Mouse (Mus musculus): ENCODE data around the gene Nrf1. TPM values are rescaled to one million over a fixed set of nuclear protein-coding genes. Genes with fewer than 3 reads are reported as not detected.

Nrf1 gene
- polyA plus RNA-seq, 1 experiment, result 6.6 TPM

DNA sequence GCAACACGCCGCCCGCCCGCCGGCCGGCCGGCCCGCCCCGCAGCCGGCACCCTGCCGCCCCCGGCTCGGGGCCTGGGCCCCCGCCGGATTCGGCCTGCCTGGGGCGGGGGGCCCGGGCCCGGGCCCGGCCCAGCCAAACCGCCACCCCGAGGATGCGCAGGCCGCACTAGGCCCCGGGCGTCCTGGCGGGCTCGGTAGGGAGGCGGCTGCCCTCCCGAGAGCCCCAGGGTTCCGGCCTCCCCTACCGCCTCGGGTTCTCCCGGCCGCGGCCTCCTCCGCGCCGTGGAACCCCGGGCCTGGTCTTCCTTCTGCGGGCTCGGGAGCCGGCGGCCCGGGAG is 344 bp downstream of the Nrf1 start:
- H3K27ac ChIP-seq (replicated peaks; ENCODE audit: low read depth, low read length), result peak overlapping the region; percentile 81
- H3K4me1 ChIP-seq (ENCODE audit: control insufficient read depth, insufficient read depth, insufficient read length, low read length), result peaks cover 12% of the 10 kb centered on the region
- peak overlapping the region; percentile 96 for H3K4me3 ChIP-seq (ENCODE audit: insufficient read depth, low read depth, low read length)

DNA sequence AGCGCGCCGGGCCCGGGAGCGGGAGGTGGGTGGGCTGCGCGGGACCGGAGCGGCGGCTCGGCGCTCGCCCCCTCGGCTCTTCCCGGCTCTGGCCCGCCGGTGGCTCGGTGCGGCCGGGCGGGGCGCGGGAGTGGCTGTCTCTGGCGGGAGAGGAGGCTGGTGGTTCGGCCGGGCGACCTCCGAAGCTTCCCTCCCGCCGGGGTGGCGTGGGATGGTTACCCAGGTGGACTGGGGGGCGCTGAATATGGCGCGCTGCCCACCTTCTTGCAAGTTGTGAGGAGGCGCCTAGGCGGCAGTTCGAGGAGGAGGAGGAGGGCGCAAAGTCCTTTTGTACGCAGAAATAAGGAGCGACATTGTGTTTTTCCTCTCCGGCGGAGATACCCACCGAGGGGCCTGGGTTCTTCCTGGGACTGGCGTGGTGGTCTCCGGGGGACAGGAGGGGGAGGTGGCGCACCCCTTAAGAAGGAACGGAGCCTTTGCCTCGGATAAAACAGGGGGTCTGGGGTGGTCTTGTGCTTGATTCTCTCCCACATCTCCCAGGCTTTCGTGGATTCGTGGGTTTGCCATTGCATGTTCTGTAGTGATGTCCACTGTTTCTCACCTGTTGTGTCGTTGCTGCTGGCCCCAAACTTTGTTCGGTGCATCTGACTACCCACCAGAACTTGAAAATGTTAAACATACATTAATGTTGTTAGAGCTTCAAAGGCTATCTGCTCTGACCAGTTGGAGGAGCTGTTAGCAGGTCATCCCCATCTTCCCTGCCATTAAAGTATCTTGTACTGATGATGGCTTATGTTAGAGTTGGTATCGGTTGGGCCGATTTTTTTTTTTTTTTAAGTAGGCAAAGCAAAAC is 939 bp downstream of the Nrf1 start:
- Histone ChIP-seq H3K4me3 (ENCODE audit: insufficient read depth, low read depth, low read length) (peak overlapping the region; percentile 96), H3K4me1 (ENCODE audit: control insufficient read depth, insufficient read depth, insufficient read length, low read length) (peaks cover 15% of the 10 kb centered on the region), H3K27ac (replicated peaks; ENCODE audit: low read depth, low read length) (peak overlapping the region; percentile 81)

DNA sequence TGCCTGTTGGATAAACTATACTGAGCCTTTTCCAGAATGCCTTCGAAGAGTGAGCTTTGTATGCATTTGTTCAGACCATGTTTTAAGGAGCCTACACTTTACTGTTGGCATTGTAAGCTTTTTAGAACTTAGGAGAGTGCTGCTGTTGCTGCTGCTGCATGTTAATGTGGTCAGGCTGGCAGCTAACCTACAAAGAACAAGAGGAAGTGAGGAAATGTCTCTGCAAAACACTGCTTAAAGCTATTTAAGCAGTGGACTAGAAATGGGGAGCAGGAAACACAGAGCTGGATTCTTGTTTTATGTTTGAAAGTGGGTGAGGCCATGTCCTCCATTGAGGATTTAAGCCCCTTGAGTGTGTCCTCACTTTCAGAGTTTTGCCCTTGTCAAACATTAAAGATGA is 5.3 kb downstream of the Nrf1 start:
- H3K4me3 ChIP-seq (ENCODE audit: insufficient read depth, low read depth, low read length), result no peak overlapping the region
- H3K27ac ChIP-seq (replicated peaks; ENCODE audit: low read depth, low read length), result peak overlapping the region; percentile 16; the same call in 1 of the 2 replicates
- H3K4me1 ChIP-seq (ENCODE audit: control insufficient read depth, insufficient read depth, insufficient read length, low read length), result peaks cover 15% of the 10 kb centered on the region

DNA sequence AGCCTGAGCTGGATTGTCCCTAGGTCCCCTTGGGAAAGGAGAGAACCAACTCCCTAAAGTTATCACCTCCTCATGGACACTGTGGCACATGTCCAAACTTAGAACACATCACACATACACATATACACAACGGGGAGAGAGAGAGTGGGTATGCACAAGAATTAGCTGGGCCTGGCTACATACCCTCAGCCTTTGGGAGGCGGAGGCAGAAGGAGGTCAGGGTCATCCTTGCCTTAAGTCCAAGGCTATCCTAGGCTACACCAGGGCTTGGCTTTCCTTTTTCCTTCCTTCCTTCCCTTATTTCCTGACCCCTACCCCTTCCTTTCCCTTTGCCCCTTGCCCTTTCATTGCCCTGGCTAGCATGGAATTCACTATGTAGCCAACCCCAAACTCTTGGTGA is 14.8 kb downstream of the Nrf1 start:
- no peak overlapping the region for H3K4me3 ChIP-seq (ENCODE audit: insufficient read depth, low read depth, low read length)
- no peak overlapping the region for H3K27ac ChIP-seq (replicated peaks; ENCODE audit: low read depth, low read length)
- peaks cover 6% of the 10 kb centered on the region for H3K4me1 ChIP-seq (ENCODE audit: control insufficient read depth, insufficient read depth, insufficient read length, low read length)

DNA sequence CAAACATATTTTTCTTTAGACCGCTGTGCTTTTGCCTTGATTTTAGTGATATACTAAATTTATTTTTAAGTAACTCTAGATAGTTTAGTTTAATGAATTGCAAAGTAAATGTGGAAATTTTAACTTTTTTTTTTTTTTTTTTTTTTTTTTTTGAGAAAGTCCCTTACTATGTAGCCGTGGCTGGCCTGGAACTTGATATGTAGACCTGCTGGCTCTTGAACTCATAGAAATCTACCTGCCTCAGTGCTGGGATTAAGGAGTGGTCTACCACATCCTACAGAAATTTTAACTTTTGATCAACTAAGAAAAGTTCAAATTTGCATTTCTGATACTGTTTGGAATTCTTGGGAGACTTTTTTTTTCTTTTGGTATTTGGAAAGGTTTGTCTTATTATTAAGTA is 17.6 kb downstream of the Nrf1 start:
- Histone ChIP-seq H3K4me1 (ENCODE audit: control insufficient read depth, insufficient read depth, insufficient read length, low read length) (peaks cover 6% of the 10 kb centered on the region), H3K27ac (replicated peaks; ENCODE audit: low read depth, low read length) (no peak overlapping the region), H3K4me3 (ENCODE audit: insufficient read depth, low read depth, low read length) (no peak overlapping the region)

DNA sequence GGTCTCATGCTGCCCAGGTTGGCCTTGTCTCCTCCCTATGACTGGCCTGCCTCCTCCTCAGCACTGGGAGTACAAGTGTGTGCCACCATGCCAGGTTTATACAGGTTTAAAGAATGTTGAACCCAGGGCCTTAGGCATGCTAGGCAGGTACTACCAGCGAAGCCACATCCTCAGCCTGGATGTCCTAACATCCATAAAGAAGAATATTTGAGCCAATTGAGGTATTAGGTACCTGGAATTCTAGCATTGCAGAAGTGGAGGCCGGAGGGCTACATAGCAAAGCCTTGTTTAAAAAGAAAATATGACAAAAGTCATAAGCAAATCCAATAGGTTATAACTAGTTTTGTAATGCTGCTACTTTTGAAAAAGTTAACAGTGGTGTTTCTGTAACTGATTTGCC is 19.0 kb downstream of the Nrf1 start:
- Histone ChIP-seq H3K4me3 (ENCODE audit: insufficient read depth, low read depth, low read length) (no peak overlapping the region), H3K4me1 (ENCODE audit: control insufficient read depth, insufficient read depth, insufficient read length, low read length) (peaks cover 6% of the 10 kb centered on the region), H3K27ac (replicated peaks; ENCODE audit: low read depth, low read length) (no peak overlapping the region)

DNA sequence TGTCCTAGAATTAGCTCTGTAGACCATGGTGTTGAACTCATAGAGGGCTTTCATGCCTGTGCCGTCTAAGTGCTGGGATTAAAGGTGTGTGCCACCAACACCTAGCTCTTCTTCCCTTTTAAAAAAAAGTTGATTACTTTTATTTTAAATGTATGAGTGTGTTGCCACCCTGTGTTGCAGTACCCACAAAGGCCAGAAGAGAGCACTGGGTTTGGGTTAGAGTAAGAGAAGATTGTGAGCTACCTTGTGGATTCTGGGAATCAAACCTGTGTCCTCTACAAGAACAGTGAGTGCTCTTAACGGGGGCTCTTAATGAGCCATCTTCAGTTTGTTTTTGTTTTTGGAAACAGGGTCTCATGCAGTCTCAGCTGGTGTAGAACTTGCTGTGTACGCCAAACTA is 24.7 kb downstream of the Nrf1 start:
- H3K4me3 ChIP-seq (ENCODE audit: insufficient read depth, low read depth, low read length), result no peak overlapping the region
- H3K4me1 ChIP-seq (ENCODE audit: control insufficient read depth, insufficient read depth, insufficient read length, low read length), result peaks cover 3% of the 10 kb centered on the region; the same call in 1 of the 2 replicates

DNA sequence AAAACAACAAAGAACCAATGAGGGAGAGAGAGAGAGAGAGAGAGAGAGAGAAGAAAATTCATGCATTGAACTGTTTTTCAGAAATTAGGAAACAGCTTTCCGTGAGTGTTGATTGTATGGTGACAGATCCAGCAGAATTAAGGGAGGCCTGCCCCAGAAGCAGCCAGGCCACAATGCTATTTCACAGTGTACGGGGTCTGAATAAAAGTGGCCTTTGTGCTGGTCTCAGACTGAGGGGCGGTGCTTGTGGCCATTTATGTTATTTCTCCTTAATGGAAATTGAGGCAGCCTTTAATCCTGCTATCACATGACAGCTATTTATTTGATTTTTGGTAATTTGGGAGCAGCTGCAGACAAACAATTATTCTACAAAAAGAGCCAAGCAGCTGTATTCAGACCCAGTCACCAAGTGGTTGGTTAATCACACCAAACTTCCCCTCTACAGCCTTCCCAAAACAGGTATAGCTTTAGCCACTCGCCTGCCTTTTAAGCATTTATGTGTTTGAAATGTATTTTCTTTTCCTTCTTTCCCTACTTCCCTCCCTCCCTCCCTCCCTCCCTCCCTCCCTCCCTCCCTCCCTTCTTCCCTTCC is 31.2 kb downstream of the Nrf1 start:
- H3K27ac ChIP-seq (replicated peaks; ENCODE audit: low read depth, low read length), result no peak overlapping the region
- no peak overlapping the region for H3K4me3 ChIP-seq (ENCODE audit: insufficient read depth, low read depth, low read length)
- H3K4me1 ChIP-seq (ENCODE audit: control insufficient read depth, insufficient read depth, insufficient read length, low read length), result peaks cover 3% of the 10 kb centered on the region; the same call in 1 of the 2 replicates

More for the DNA sequence above, 24.7 kb downstream of the Nrf1 start:
- no peak overlapping the region for H3K27ac ChIP-seq (replicated peaks; ENCODE audit: low read depth, low read length)

DNA sequence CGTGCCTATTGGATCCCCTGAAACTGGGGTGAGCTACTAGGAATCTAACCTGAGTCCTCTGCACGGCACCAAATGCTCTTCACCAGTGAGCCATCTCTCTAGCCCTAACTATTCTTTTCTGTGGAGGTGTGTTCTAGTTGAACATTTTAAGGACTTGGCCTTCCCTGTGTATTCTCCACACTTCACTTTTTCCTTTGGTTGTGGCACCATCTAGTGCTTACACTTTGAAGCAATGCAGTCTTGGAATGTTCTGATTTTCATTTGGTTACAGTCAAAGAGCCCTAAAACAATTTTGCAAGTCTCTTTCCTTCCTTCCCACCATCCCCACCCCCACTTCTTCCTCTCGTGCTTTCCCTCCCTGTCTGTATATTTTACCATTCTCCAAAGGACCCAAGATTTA is 33.6 kb downstream of the Nrf1 start:
- peaks cover 3% of the 10 kb centered on the region; the same call in 1 of the 2 replicates for H3K4me1 ChIP-seq (ENCODE audit: control insufficient read depth, insufficient read depth, insufficient read length, low read length)
- H3K4me3 ChIP-seq (ENCODE audit: insufficient read depth, low read depth, low read length), result no peak overlapping the region
- no peak overlapping the region for H3K27ac ChIP-seq (replicated peaks; ENCODE audit: low read depth, low read length)

DNA sequence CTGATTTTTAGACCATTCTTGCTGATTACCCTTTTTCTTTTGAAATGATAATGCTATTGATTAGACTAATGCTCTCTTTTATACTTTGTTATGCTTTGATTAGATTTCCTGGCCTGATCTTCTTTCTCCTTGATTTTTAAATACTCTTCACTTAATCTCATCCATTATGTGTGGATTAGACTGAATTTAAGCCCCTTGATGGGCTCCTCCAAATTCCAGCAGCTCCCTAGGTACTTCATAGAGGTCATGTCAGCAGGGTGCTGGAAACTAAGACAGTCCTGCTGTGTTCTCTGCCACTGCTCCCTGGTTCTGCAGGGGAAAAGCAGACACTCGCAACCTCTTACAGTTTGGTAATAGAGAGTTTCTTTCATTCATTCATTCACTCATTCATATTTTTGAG is 35.5 kb downstream of the Nrf1 start:
- Histone ChIP-seq H3K27ac (replicated peaks; ENCODE audit: low read depth, low read length) (no peak overlapping the region), H3K4me1 (ENCODE audit: control insufficient read depth, insufficient read depth, insufficient read length, low read length) (no peaks in the 10 kb centered on the region; the same call in 1 of the 2 replicates), H3K4me3 (ENCODE audit: insufficient read depth, low read depth, low read length) (no peak overlapping the region)

DNA sequence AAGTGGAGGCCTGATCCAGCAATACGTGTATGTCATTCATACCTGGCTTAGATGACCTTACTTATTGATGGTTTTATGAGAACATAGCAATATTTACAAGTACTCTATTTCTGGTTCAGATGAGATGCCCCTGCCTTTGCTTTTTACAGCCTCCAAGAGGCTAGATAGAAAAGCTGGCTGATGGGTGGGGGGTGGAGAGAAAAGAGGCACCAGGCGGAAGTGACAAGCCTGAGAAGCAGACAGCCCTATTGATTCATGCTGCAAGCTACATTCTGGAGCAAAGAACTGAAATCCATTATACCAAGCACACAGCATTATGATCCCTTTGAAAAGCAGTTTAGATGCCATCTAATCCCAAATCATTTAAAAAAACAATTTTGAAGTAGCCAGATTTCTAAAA is 37.6 kb downstream of the Nrf1 start:
- Histone ChIP-seq H3K27ac (replicated peaks; ENCODE audit: low read depth, low read length) (no peak overlapping the region), H3K4me3 (ENCODE audit: insufficient read depth, low read depth, low read length) (no peak overlapping the region), H3K4me1 (ENCODE audit: control insufficient read depth, insufficient read depth, insufficient read length, low read length) (no peaks in the 10 kb centered on the region; the same call in 1 of the 2 replicates)

DNA sequence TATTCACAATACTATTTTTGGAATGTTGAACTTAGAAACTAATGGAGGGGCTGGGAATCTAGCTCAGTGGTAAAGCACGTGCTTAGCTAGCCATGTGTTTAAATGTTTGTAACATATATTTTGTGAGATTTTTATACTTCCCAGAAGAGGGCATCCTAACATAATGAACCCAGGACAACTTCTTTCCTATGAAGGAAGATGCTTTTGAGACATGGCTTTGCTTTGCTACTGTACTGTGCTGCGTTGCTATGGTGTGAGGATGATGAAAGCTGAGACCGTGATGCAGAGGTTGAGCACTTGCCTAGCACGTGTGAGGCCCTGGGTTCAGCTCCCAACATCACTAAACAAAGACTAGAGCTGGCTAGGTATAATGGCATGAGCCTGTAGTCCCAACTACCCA is 43.4 kb downstream of the Nrf1 start:
- no peak overlapping the region for H3K4me3 ChIP-seq (ENCODE audit: insufficient read depth, low read depth, low read length)
- no peak overlapping the region for H3K27ac ChIP-seq (replicated peaks; ENCODE audit: low read depth, low read length)
- H3K4me1 ChIP-seq (ENCODE audit: control insufficient read depth, insufficient read depth, insufficient read length, low read length), result no peaks in the 10 kb centered on the region

DNA sequence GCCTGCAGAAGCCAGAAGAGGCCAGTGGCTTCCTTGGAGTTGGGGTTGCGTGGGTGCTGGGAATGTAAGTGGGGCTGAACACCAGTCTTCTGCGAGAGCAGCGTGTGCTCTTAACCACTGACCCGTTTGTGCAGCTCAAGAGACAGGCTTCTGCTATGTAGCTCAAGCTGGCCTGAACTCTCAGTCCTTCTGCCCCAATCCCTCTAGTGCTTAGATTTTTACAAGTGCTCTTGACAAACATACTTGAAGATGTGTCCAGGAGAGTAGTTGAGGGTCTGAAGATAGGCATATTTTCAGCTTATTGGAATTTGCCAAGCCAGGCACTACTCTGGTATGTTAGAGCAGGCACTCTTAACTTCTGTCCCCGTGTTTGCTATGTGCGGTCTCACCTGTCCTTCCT is 45.0 kb downstream of the Nrf1 start:
- no peak overlapping the region for H3K4me3 ChIP-seq (ENCODE audit: insufficient read depth, low read depth, low read length)
- H3K27ac ChIP-seq (replicated peaks; ENCODE audit: low read depth, low read length), result no peak overlapping the region
- no peaks in the 10 kb centered on the region for H3K4me1 ChIP-seq (ENCODE audit: control insufficient read depth, insufficient read depth, insufficient read length, low read length)

DNA sequence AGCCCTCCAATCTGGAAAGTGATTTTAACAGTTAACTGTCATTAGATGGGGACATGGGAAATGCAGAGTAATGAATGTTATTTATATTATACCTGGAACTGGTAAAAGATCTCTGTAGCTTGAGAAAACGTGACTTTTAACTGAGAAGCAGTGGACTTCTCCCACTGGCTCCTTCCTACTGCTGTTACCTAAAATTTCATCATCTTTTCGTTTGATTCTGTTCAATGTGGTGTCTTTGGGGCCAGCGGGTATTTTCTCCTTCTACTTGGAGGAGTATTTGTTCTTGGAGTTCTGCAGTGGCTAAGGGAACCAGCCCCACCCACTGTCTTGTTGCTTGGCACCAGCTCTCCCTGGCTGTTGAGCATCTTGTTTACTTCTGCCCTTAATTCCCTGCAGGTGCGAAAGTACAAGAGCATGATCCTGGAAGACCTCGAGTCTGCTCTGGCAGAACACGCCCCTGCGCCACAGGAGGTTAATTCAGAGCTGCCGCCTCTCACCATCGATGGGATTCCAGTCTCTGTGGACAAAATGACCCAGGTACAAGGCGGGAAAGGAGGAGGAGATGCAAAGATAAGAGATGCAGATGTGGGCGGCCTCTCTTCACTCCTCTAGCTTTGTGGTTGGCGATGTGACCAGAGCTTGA is 54.1 kb downstream of the Nrf1 start:
- no peak overlapping the region for H3K27ac ChIP-seq (replicated peaks; ENCODE audit: low read depth, low read length)
- no peak overlapping the region for H3K4me3 ChIP-seq (ENCODE audit: insufficient read depth, low read depth, low read length)
- no peaks in the 10 kb centered on the region for H3K4me1 ChIP-seq (ENCODE audit: control insufficient read depth, insufficient read depth, insufficient read length, low read length)

DNA sequence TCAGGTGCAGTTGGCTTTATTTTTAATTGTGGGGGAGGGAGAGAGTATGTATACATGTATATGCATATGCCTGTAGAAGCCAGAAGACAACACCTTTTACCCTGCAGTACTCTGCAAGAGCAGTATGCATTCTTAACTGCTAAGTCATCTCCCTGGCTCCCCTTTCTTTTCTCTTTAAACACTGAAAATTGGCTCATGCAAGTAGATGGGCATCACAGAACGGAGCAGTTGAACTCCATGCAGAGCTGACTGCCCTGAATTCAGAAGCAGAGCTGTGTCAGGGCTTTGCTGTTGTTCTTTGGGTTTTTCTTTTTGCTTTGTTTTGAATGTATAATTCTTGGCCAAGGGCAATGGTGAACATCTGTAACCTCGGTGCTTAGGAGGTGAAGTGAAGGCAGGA is 58.3 kb downstream of the Nrf1 start:
- H3K27ac ChIP-seq (replicated peaks; ENCODE audit: low read depth, low read length), result no peak overlapping the region
- H3K4me1 ChIP-seq (ENCODE audit: control insufficient read depth, insufficient read depth, insufficient read length, low read length), result no peaks in the 10 kb centered on the region
- no peak overlapping the region for H3K4me3 ChIP-seq (ENCODE audit: insufficient read depth, low read depth, low read length)
